Mouse (Mus musculus) adrenal gland, adult 18-20 months (tissue): Measurements from ENCODE around the gene Acy3. TPM values are rescaled to one million over a fixed set of nuclear protein-coding genes. Genes with fewer than 3 reads are reported as not detected.
"Not testable (repeated sequence)": the region's sequence is repeated elsewhere in the genome, so short reads cannot be mapped to it uniquely, and the experiment has no call there.

Experiments used
- DNase-seq, 2 experiments: peaks; one replicate each; pipeline ENCODE4 v3.0.0; 2021 to 2022; ENCODE audit warnings: low spot score in 2 of 2
- total RNA-seq, 2 experiments: library from RNA; stranded (reverse); gene quantifications; 1 replicate in 1 of 2; 2 replicates in 1 of 2; pipeline ENCODE4 v1.2.3; 2021

Gene Acy3
- total RNA-seq, 2 experiments from 2014 or later = 16.1 to 20.8 TPM

DNA sequence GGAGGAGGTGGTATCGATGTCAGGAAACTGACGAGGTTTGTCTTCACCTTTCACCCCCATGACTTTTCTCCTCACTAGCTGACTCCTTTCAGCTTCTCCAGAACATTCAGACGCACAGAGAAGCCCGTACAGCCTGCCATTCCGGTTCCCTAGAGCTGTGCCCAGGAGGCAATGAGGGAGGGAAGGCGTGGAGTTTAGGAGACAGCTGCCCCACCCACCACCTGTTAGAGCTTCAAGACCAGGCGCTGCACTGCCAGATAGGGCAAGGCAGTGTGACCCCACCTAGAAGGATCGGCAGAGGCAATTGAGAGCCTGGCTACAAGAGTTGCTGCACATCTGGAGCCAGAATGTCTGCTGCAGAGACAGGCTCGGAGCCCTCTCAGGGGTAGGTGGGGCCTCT lies 14.1 kb upstream of the Acy3 start, which contains the start of gene Aldh3b2:
Aldh3b2 (plus strand) TSS at position 100 of the 400 bp plus-strand sequence.
- no peak for DNase-seq

DNA sequence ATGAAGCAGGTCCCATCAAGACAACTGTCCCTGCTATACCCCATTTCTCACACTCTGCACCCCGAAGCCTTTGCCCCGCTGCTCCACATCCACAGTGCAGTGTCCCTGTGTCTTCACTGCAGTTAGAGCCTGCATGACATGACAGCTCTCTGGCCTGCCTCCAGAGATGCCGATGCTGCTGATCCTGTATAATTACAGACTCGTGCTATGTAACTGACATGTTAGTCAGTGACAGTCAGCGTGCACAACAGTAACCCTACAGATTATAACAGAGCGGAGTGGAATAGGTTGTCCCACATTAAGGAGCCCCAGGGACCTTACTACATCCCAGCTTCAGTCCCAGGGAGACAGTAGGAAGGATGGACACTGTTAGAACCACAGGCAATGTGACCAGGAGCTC lies 11.8 kb upstream of the Acy3 start:
- DNase-seq = not testable (repeated sequence)

DNA sequence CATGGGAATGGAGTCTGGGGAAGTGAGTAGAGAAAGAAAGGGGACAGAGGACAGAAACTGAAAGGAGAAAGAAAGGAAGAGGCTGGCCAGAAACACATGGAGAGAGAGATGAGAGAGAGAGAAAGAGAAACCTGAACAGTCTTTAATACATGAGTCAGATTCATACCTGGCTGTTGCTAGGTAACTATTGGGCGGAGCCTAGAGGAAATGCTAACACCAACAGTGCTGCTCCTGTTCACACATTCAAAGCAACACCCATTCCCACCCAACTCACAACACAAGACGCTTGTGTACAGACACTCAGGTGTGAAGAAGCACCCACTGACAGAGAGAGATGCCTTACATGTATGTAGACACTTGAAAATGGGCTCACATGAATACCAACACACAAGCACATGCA lies 10.5 kb upstream of the Acy3 start:
- no peak for DNase-seq

DNA sequence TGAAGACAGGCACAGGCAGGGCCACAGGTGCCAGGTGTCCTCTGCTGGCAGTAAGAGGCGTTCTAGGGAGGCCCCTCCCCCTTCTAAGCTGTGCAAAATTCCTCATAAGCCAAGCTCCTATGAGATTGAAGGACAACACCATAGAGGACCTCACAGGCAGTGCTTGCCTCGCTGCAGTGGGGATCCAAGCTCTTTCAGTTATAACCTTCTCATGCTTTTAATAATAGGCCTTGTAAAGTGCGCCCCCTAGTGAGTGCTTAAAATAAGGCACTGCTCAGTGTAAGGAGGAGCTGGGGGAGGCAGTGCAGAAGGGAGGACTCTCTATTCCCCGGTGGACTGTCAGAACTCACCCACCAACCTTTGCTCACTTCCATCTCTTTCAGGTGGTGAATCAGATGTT lies 6.1 kb upstream of the Acy3 start:
- DNase-seq = peak; percentile 68 to 78

DNA sequence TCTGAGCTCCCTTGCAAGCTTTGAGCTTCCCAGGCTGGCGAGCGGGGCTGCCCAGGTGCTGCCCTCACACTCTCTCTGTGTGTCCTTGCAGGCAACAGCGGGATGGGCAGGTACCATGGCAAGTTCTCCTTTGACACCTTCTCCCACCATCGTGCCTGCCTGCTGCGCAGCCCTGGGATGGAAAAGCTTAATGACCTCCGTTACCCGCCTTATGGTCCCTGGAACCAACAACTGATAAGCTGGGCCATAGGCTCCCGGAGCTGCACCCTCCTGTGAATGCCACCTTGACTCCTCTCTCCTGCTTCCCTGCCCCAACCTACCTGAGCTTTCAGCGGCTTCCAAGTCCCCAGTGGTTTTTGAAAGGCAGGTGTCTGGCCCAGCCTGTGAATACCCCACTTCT lies 5.5 kb upstream of the Acy3 start:
- no peak for DNase-seq

GRCm38 (mm10) chr19:3983527-3984200 lies 2.7 kb upstream of the Acy3 start:
- no peak for DNase-seq

DNA sequence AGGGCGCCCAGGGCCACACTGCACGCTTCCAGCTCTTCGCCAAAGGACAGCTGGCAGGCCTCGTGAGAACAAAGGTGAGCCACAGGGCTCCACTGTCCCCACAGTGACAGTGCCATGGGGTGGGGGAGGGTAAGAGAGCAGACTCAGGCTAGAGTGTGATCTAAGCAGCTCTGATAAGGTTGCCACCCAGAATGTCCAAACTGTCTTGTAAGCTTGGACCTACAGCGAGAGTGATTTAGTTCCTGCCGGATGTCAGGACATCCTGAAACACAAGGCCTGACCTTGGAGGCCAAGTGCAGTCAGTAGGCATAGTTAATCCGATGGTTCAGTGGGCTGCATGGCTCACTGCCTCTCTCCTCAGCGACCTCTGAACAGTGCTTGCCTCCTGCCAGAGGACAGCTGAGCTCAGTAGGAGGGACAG lies 1.1 kb upstream of the Acy3 start:
- DNase-seq = peak in 1 of 2 experiments; percentile 29

- DNase-seq = no peak
Observed at GRCm38 (mm10) chr19:3988066-3988465, 1.7 kb downstream of the Acy3 start.

GRCm38 (mm10) chr19:3988750-3989149 lies 2.4 kb downstream of the Acy3 start:
- no peak for DNase-seq

- DNase-seq = no peak
Observed at GRCm38 (mm10) chr19:3990804-3991203, 4.4 kb downstream of the Acy3 start.

DNA sequence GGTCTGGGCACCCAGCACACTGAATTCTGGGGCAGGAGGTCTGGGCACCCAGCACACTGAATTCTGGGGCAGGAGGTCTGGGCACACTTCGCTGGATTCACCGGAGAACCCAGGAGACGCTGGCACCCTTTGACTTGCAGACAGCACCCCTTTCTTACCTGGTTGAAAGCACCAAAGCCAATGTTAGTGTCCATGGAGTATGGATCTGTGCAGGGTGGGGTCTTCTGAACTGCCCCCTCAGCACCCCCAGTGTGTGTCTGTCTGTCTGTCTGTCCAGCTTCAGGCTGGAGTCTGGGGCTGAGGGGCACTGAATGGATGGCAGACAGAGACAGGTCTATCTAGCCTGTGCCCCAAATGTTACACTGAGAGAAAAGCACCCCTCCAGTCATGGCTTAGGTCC lies 5.2 kb downstream of the Acy3 start:
- no peak for DNase-seq

GRCm38 (mm10) chr19:3991966-3992365 lies 5.6 kb downstream of the Acy3 start:
- no peak for DNase-seq

- DNase-seq = no peak
Observed at GRCm38 (mm10) chr19:3992416-3992815, 6.0 kb downstream of the Acy3 start, which contains the start of gene Tbx10. Gene Tbx10 (plus strand): TSS chr19:3992752.

DNA sequence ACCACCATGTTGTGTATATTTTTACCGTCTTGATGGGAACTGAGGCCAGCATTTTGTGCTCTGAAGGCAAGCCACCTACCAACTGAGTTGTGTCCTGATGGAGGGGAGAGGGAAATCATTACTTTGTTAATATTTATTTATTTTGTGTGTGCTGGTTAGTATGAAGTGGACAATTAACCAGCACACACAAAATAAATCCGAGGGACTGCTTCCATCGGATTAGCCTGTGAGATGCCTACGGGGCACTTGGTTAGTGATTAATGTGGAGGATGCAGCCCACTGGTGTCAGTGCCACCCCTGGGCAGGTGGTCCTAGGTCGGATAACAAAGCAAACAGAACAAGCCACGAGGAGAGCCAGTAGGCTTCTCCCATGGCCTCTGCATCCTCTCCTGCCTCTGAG lies 8.6 kb downstream of the Acy3 start:
- no peak for DNase-seq

DNA sequence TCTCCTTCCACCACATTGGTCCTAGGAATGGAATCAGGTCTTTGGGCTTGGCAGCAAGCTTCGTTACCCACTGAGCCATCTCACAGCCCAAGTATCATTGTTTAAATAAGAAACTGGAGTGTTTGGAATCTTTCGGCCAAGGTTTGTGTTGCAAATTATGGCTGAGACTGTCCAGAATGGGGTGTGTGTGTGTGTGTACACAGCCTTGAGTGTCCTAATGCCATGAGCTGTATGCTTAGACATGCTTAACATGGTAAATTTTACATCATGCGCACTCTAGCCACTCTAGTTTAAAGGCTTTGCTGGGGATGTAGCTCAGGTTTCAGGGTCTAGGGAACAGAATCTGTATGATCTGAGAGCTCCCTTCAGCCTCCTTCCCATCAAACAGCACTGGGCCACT lies 9.1 kb downstream of the Acy3 start:
- no peak for DNase-seq

GRCm38 (mm10) chr19:3996106-3996505 lies 9.7 kb downstream of the Acy3 start:
- DNase-seq = no peak

- no peak for DNase-seq
Observed at GRCm38 (mm10) chr19:3996747-3997146, 10.4 kb downstream of the Acy3 start.

DNA sequence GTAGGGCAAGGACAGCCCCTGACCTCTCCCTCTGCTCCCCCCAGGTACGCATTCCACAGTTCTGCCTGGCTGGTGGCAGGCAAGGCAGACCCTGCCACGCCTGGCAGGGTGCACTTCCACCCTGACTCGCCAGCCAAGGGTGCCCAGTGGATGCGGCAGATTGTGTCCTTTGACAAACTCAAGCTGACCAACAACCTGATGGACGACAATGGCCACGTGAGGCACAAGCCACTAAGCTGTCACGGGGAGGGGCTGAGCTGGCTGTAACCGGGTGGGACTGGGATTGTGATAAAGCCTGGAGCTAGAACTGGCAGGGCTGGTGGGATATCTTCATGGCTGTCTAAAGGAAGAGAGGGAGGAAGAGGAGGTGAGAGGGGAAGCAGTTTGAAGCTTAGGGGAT lies 10.9 kb downstream of the Acy3 start:
- no peak for DNase-seq

DNA sequence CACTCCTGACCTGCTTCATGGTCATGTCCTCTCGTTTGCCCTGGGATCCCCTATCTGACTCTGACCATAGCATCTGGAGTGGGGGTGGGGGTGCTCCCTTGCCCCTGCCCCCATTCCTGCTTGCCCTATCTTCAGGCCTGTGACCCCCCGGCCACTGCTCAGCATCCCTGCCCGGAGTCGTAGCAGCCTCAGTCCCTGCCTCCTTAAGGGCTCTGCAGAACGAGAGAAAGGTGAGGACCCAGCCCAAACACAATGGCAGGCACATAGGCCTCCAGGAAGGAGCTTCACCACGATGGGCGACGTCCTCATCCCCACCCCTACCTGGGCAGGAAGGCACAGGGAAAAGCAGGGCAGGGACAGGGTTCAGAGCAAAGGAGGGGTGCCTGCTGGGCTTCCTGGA lies 12.0 kb downstream of the Acy3 start:
- no peak for DNase-seq

DNA sequence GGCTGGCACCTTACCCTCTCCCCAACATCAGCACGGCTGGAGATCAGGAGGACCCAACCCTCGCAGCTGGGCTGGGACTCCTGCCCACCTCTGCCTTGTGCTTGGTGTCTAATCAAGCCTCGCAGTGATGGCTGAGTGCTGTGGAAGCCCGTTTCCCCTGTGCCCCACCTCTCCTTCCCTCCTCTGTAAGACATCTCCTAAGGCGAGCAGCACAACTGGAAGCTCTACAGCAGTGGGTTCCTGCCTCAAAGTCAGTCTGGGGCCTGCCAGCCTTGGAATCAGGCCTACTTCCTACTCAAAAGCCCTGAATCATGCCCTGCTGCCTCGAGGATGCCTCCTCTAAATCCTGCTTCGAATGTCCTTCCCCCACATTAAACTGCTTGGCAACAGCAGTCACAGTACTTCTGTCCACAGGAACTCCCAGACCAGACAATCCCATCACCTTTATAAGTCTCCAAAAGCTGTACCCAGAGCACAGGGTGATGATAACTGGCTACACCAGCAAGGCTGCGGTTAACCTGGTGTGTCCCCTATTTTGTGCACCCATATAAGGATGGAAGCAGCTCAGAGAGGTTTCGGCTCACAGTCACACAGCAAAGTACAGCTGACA lies 12.9 kb downstream of the Acy3 start:
- DNase-seq = no peak

- DNase-seq = peak; percentile 87 to 88
Observed at GRCm38 (mm10) chr19:4000119-4000900, 13.9 kb downstream of the Acy3 start, which contains the start of the genes Nudt8 and Gm49405. Gene Nudt8 (plus strand): TSS chr19:4000580. Gene Gm49405 (plus strand): TSS chr19:4000626.

DNA sequence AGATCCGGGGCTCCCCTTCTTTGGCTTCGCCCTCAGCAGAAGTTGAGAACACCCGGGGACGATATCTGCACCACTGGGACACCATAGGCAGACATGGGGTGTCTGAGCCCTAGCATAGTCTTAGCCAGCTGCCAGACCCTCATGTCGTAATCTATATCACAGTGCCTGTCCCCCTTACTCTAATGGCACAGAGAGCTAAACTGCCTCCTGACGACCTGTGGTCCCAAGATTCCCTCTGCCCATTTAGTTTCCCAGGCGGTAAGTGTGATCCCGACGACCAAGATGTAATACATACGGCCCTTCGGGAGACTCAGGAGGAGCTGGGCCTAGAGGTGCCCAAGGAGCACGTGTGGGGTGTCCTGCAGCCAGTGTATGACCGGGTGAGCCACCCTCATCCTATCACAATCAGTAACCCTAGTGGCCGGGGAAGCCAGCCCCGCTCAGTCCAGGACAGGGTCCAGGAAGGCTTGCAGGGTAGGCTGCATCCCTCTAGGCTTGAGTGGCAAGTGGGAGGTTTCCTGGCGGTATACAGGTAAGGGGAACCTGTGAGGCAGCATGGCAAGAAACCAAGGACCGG lies 14.7 kb downstream of the Acy3 start:
- no peak for DNase-seq
